Mouse (Mus musculus): ENCODE data around the gene Cr2.

- TF ChIP-seq CTCF (IDR thresholded peaks at IDR 0.05; ENCODE audit: low read depth, low read length) (no peak), TAL1 (conservative IDR thresholded peaks at IDR 0.05; ENCODE audit: low read depth, low read length) (no peak), GATA1 (IDR thresholded peaks at IDR 0.05; ENCODE audit: borderline replicate concordance, low read length) (no peak), GATA2 (IDR thresholded peaks at IDR 0.05; ENCODE audit: borderline replicate concordance, low read depth, low read length) (no peak), POLR2AphosphoS5 (IDR thresholded peaks at IDR 0.05; ENCODE audit: insufficient replicate concordance, low read depth, low read length) (no peak)
Measured at GRCm38 (mm10) chr1:195132070-195132469, 44.4 kb downstream of the Cr2 start.

Measured in G1E (cell line).